Mouse (Mus musculus): Measurements from ENCODE around the gene Rpl19.

- TF ChIP-seq CTCF (IDR thresholded peaks at IDR 0.05; ENCODE audit: extremely low read depth, insufficient read depth, low read length) (no peak), POLR2A (IDR thresholded peaks at IDR 0.05; ENCODE audit: extremely low read depth, insufficient read depth, low read length) (no peak)
Observed at GRCm38 (mm10) chr11:98027785-98028184, 1.3 kb downstream of the Rpl19 start.
